Mouse (Mus musculus) cerebellum, postnatal 36 days (tissue): ENCODE results near the gene 9430015G10Rik.

Experiments used
- DNase-seq, 2 experiments: peaks; one replicate each; pipeline ENCODE4 v3.0.0; 2021 to 2022; ENCODE audit warnings: mixed read lengths in 2 of 2

Gene 9430015G10Rik

DNA sequence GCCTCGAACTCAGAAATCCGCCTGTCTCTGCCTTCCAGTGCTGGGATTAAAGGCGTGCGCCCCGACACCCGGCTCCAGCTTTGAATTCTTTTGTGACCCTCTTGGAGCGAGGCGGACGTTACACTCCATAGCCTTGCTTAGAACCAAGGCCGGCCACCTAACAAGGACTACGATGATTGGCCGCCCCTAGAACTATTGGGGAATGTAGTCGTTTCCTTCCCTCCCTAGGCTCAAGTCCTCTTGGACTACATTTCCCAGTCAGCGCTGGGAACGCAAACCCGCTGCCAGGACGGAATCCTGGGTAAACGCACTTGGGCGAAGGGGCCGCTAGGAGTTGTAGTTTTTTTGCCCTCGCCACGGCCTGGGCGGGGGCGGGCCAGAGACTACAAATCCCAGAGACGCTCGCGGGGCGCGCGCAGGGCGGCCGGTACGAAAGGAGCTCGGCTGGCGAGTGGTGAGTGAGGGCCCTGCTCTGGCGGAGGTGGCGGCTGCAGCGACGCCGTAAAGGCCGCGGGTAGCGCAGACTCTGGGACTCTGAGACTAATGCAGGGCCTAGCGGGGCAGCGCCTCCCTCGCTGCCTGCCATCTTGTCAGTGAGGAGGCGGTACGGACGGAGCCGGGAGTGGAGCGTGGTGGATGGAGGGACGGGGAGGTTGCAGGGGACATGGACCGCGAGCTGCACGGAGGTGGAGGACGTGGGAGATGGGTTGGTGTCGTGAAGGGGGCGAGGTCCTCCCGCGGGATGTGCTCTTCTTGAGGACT lies at the start of gene 9430015G10Rik:
TSS of gene 9430015G10Rik (plus strand) at position 413 of the 762 bp plus-strand sequence.
- DNase-seq: peak; percentile 96 to 98

DNA sequence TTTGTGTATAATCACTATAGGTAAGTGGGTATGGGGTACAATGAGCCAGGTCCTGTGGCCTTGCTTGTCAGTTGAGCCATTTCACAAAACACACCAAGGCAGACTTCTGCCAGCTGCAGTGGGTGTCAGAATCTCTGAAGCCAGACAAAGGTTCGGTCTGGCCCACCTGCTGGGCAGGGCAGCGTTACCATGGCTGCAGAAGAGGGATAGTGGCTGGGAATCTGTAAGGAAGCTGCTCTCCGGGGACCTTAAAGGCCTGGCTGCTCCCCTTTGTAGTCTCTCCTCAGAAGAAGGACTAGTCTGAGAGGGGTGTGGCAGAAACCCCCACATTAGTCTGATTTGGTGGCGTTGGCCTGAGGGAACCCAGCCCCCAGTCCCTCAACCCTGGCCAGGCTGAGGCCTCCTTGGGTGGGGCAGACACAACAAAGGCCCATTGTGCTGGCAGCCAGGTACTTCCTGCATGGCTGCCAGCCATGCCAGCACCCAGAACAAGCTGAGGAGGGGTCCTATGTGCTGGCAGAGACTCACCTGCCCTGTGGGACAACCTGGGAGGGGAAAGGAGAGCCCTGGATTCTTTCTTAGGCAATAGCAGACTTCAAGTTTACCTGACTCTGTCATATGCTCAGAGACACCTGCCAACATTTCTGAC lies 45.8 kb upstream of the 9430015G10Rik start:
- no peak for DNase-seq

DNA sequence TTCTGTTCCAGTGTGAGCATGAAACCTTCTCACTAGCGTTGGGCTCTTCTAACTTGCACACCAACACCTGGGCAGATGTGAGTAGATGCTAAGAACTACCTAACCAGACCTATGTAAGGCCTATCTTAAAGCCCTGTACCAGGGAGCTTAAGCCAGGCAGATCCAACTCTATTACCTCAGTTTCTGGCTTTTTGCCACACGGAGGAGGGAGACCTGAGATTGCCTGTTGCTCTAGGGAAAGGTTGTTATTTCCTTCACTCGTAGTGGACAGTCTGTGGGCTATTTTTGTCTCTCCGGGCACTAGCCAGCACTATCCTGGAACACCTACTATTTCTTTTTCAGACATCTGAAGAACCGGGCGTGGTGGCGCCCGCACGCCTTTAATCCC lies 45.3 kb upstream of the 9430015G10Rik start:
- DNase-seq: no peak

DNA sequence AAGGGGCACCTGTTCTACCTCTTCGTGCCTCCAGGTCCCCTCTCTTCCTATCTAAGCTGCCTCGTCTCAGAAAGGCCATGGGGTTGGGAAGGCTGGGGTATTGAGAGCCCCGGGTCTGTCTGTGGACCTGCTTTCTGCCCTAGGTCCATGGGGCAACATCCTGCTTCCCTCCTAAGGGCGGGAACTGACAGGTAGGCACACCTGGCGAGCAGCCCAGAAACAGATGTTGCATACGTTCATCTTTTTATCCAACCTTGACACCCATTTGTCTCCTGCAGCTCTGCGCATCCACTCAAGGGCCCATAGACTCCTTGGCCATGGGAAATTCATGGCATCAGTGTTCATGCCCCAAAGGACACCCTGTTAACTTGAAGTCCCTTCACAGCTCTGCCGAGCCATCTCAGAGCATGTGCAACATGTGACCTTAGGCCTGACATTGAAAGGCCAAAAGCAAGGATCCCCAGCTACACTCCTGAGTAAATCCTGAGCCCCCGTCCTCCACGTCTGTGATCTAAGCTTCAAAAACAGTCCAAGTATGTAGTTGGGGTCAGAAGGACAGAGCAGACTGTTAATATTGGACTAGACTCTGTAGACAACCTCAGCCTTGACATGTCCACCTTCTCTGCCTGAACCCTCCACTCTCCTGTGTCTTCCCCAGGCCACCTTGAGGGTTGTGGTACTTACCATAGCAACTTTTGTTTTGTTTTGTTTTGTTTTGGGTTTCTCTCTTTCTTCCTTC lies 44.5 kb upstream of the 9430015G10Rik start:
- no peak for DNase-seq

DNA sequence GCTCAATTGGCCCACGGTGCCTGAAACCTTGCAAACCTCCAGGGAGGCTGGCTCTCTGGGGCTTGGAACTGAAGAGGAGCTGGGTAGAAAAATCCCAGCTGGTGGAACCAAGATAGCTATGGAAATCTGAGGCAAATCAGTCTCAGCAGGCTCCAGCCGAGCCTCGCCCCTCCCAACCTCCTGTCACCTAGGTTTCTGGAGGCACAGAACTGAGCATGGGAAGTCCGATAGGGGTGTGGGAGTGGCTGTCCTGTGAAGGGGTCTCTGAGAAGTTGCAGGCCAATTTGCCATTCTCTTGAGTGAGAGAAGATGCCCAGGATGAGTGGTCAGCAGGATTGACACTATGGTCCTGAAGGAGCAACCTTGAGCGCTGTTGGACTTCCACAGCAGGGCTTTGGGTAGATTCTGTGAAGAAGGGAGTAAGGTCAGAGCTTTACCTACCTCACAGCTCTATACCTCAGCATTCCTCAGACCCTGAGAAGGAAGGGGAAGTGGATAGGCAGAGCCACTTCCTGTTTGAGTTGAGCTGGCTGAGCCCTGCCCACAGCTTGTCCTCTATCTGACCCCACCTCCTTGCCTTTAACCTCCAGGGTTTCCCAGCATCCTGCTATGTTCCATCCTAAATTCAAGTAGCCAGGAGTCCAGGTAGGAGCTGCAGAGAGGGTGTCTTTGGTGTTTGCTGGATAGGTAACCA lies 42.4 kb upstream of the 9430015G10Rik start:
- no peak for DNase-seq

DNA sequence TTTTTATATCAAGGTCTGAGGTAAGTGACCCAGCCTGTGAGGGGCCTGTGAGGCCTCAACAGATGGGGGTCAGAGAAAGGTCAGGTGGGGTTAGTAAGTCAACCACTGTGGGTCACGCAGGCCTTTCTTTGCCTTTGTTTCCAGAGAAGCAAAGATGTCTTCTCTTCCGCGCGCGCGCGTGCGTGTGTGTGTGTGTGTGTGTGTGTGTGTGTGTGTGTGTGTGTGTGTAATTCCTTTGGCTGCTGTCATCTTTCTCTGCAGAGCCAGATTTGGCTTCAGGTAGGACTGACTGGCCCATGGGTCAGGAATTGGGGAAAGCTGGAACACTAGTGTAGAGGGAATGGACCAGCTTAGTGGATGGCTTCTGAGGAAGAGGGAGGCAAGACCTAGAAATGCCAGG lies 40.1 kb upstream of the 9430015G10Rik start:
- DNase-seq: no peak

DNA sequence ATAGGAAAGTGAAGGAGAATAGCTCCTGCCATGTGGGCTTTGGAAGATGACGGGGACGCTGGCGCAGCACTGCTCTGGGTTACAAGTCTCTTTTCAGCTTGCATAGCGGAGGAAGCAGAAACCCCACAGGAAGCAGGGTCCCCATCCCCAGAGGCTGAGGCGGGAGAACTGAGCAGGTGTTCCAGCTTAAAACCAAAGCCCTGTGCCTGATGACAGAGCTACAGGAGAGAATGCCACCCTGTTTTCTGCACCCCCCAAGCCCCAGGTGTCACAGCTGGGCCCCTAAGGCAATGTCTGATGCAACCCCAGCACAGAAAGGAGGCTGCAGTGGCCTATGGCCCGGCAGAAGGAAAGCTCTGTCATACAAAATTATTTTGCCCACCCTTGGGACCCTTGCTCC lies 39.5 kb upstream of the 9430015G10Rik start:
- DNase-seq: no peak

DNA sequence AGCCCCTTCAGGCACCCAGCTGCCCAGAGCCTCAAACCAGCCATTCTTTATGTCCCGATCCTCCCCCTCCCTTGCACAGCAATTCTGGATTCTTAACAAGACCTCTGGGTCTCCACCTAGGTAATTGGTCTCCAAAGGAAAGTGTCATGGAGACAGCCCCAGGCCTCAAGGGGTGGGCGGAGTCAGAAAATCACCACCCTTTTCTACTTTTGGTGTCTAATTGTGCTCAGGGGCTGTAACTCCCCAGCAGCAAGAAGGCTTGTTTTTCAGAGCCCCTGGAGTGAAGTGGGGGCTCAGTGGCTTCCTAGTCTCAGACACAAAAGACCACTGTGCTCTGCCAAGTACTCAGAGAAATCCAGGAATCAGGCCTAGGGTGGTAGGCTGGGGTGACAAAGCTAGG lies 39.1 kb upstream of the 9430015G10Rik start:
- DNase-seq: no peak

DNA sequence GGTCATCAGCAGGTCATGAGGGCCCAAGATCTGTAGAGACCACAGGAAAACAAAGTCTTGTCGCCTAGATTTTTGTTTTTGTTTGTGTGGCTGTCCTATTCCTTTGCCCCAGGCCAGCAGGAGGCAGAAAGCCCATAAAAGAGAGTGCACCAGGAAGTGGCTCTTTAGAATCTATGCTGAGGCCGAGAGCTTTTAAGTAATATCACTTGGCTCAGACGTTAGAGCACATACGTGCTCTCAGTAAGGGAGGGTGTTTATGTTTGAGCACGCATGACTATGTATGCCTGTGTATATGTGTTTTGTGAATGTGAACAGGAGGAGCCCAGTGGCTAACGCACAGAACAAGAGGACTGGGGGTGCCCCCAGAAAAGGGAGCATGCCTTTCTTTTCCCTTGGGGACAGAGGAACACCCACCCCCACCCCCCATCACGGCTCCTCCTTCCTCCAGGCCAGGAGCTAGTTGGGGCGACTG lies 32.8 kb upstream of the 9430015G10Rik start:
- peak in 1 of 2 experiments; percentile 4 for DNase-seq

DNA sequence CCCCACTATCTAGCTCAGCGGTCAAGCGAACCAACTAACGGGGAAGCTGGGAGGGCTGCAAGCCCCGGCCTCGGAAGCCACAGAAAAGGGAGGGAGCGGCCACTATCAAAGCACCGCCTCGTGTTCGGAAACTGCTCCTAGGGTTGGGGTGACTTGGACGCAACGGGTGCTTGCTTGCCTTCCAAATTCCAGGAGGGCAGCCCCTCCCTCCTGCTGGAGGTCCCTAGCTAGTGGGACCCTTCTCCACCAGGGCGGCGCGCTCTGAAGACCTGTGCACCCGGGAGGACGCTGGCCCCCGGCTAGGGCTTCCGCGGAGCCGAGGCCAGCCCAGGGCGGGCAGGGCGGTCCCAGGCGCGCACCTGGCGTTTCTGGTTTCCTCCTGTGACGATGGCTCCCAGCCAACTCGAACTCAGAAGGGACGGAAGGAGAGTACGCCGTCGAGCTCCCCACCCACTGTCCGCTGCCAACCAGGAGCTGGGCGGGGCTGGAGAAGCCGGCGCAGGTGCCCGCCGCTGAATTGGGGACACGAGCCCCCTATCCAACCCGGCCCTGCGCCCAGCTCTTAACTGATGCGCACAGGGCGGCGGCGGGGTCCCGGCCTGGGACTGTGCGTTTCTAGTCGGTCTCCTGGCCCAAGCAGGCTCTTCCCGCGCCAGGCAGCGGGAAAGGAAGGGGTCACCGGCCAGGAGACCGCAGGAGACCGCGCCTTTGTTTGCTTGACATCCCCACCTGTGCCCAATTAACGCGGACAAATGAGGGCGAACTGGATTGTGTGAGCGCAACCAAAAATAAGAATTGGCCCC lies 32.1 kb upstream of the 9430015G10Rik start:
- DNase-seq: peak; percentile 52 to 70

DNA sequence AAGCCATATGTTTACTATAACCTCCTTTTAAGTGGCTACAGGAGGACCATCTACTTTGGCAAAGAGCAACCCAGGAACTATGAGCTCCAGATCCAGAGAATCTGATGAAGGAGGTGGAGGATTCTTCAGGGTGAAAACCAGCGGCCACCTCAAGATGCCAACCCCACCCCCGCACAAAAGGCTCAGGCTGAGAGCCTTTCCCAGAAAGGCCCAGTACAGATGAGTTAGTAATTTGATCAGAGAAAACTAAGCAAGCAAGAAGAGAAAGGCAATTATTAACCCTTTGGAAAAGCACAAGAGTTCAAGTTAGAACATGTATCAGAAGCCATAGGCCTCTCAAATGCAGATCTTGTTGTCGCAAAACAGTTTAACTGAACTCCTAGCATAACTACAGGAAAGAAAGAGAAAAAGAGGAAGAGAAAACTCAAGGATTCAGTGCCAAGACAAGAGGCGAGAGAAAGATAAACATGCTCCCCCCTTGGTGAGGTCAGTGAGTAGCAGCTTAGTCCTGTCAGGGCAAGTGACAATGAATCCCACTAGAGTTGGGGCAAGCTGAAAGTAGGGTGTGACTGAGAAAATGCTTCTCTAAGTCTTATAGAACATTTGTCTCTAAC lies 27.1 kb upstream of the 9430015G10Rik start:
- no peak for DNase-seq

DNA sequence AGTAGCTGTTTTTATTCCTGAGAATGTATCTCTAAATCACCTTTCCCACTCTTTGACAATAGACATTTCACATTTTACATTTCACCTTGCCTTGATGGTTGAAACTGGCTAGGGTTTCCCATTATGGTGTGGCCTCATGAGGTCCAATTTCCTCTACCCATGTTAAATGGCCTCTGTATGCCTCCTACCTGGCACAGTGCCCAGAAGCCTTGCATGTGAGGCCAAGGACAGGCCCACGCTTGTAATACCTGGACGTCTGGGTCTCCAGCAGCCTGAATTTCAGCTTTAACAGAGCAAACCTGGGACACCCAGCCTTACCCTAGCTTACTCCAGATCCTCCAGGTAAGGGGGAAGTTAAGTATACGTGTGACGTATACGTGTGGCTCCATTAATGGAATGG lies 26.4 kb upstream of the 9430015G10Rik start:
- DNase-seq: peak in 1 of 2 experiments; percentile 12

DNA sequence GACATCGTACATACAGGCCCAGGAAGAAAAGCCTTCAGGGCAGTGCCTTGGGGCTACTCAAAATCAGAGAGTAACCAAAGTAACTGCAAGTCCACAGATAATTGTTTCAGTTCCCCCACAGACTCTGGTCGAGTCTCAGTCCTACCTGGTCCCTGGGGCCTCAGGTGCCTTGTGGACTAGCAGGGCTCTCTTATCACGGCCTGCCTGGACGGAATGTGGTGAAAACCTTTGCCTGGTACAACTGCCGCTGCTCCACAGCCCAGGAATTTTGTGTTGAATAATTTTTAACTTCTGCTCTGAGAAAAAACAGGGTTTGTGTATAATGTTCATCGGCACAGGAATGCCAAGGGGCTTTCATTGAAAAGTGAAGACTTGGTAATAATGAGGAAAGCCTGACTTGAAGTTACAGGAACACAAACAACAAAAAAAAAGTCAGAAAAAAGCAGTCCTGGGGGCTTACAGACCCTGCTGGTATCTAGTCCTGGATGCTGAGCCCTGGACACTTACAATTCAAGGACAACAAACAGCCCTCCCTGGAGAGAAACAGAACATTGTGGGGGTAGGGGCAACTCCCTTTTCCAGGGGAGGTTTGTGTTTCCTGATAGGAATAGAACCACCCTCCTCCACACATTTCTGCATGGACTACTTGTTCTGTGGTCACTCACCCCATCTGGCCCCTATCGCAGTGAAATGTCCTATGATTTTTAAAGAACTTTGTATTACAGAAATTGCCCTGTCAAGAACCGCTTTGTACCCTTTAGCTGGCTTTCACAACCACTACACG lies 25.5 kb upstream of the 9430015G10Rik start:
- DNase-seq: no peak

DNA sequence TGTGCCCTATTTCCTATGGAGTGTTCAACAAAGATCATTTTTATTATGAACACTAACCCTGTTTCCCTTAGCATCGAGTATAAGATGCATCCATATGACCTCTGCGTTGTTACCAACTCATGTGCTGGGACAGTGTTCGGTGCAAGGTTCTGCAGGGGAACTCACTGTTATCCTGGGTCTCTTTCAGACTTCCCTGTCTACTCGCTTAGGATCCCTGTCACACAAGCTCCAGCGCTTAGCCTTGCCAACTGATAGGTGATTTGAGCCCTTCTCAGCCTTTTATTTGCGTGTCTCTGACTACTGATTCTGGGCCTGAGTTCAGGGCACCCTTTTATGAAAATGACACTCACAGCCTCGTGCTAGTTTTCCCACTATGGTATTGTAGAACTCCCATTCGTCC lies 24.5 kb upstream of the 9430015G10Rik start:
- DNase-seq: no peak

DNA sequence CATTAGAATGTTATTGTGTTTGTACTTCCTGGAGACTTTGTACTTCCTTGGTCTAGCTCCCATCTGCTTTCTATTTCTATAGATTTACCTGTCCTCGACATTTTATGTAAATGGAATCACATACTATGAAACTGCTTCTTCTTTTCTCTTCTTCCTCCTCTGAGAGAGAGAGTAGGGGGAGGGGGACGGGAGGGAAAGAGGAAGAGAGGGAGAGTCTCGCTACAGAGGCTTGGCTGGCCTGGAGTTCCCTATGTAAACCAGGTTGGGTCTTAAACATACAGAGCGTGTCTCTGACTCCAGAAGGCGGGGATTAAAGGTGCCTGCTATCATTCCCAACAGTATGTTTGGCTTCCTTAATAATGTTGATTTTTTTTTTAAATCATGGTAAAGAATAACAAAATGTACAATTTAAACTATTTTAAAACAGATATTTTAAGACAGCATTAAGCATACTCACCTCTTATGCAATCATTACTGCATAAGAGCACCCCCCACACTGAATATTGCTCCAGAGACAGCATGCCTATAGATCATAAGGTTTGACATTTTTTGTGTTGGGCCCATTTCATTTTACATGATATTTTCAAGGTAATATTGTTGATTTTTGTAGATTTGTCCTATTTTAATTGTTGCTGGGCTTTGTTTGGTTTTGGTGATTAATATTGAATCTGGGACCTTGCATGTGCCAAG lies 22.2 kb upstream of the 9430015G10Rik start:
- DNase-seq: no peak

DNA sequence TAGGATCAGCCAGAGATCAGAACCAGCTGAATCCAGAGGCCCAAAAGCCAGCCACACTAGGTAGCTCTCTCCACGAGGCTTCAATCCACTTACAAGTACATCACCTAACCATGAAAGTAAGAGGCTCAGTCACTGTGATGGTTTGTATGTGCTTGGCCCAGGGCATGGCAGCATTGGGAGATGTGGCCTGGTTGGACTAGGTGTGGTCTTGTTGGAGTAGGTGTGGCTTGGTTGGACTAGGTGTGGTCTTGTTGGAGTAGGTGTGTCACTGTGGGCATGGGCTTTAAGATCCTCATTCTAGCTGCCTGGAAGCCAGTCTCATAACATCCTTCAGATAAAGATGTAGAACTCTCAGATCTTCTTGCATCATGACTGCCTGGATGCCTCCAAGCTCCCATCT lies 18.5 kb upstream of the 9430015G10Rik start:
- no peak for DNase-seq

DNA sequence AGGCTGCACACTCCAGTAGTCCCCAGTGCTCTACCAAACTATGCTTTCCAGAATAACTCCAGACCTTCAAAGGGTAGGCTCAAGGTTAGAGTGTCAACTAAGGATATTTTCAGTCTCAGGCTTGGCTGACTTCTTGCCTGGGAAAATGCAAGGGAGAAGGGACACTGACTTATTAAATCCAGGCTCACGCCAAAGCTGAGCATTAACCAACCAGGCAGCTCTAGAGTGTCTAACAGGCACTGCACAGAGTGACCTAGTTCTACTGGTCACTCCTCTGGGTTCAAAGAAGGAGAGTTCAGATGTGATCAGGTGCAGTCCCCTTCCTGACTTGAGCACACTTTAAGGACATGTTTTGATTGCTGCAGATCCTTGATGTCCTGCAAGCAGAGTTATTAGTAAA lies 17.0 kb upstream of the 9430015G10Rik start:
- no peak for DNase-seq

DNA sequence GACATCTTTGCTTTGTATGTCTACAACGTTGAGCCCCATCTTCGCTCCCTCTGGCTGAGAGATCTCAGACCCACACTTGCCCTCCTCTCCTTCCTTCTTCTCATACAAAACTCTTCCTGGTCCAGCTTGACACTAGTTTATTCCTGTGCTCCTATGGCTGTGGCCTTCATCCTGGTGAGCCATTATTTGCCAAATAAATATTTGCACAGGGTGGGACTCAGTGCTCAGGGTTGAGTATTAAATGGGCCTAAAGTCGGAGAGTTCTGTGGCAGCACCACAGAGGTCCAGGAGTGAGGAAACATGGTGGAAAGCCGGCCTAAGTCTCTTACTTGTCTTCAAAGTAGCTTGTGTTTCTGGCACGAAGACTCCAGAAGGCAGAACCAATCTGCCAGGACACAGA lies 16.0 kb upstream of the 9430015G10Rik start:
- no peak for DNase-seq

DNA sequence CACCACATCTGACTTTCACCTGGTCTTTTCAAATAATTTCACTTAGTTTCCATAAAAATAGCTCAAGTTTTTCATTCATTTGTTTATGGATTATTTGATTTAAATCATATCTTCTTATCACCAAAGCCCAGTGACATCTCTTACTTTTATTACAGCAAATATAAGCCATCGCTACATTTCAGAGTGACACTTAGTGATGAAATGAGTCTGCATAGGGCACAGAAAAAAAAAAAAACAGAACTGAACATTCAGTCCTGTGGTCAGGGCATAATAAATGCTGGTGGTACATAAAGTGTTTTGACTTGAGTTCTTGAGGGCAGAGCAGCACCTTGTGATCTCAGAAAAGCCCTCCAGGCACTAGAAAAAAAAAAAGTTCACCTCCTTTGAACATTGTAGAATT lies 13.6 kb upstream of the 9430015G10Rik start:
- DNase-seq: no peak

DNA sequence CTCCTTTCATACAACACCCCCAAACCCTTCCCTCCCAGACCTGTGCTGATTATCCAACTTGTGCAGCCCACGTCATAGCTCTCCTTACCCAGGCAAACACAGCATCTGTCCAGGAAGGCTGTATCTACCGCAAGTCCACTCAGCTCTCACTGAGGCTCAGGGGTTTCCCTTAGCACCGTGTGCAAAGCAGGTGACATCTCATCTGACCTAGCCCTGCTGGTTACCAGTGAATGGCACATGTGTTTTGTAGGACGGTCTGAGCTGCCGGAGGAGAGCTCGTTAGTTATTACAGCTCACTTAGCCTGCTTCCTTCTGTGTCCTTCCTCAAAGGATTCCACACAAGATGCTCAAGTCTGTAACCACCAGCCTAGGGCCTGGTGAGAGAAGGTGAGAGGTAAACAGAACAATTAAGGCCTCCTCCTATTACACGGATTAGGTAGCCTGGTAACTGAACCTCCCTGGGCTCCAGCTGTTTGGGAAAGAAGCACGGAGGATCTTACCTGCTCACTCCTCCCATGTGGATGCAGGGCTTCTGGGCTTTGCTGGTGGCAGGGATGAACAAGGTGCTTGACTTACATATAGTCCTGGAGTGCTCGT lies 11.9 kb upstream of the 9430015G10Rik start:
- no peak for DNase-seq
